Mouse (Mus musculus) small intestine, adult 2 months (tissue): ENCODE data around the gene Ugt2b38.

Experiments
- CTCF ChIP-seq: fragments of 200-500 bp; IDR thresholded peaks from 2 replicates; pipeline ENCODE4 v1.5.1; 2012; ENCODE audit warnings: low read depth, mild to moderate bottlenecking, control low read depth, inconsistent platforms, low read length, moderate library complexity, mixed read lengths; ENCODE audit not compliant: insufficient replicate concordance, insufficient read length; ENCODE audit errors: extremely low read depth
- POLR2A ChIP-seq: fragments of 200-500 bp; IDR thresholded peaks from 2 replicates; pipeline ENCODE4 v1.6.1; 2012; ENCODE audit warnings: low read depth, mild to moderate bottlenecking, control low read depth, inconsistent platforms, low read length, moderate library complexity

DNA sequence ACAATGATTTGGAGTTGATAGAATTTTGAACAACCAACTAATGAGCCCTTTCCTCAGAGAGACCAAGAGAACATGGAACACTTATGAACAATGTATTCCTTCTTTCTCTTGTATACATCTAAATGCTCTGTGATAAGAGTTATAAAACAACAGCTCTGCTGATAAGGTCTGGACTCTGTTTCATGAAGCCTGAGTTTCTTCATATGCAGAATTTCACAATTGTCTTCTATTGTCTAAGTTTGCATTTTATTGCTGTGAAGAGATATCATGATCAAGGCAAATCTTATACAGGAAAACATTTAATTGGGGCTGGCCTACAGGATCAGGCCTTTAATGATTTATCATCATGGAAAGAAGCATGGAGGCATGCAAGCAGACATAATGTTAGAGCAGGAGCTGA lies 33.7 kb upstream of the Ugt2b38 start:
- no peak for TF ChIP-seq POLR2A
- TF ChIP-seq CTCF: no peak
